Mouse (Mus musculus) kidney, embryonic 16.5 days (tissue): ENCODE results near the gene Rdh13. TPM values are rescaled to one million over a fixed set of nuclear protein-coding genes. Genes with fewer than 3 reads are reported as not detected.

Experiments used
- microRNA-seq: library from miRNA; unstranded; fragments of <30 nt; microRNA quantifications from one replicate; pipeline ENCODE4, GENCODE M21; 2016
- polyA plus RNA-seq: library from polyadenylated mRNA; unstranded; fragments of >200 nt; fragmentation: Nextera tagmentation; extraction: Ambion mirVana; gene quantifications from 2 replicates; pipeline ENCODE4 v1.2.1, GENCODE M21; 2015

The Rdh13 gene
- polyA plus RNA-seq, 1 experiment from 2014 or later: 34.4 TPM

Small RNAs within 50 kb of the gene (microRNA-seq; reads per million reads assigned to microRNA genes)
- not detected for gene Gm24605
- not detected for gene Gm24752
- gene Gm25349: not detected

Other genes starting within 250 kb of the Rdh13 start
- gene Lilra5, start 207.9 kb downstream of the Rdh13 start, polyA plus RNA-seq: not detected in 2 replicates
- not detected in 2 replicates for gene Ncr1, start 107.9 kb downstream of the Rdh13 start, polyA plus RNA-seq
- 0.39 TPM in 1 of 2 replicates, not detected in the other for gene Gp6, start 47.9 kb downstream of the Rdh13 start, polyA plus RNA-seq
- 8.8 and 10.1 TPM in 2 replicates for gene Eps8l1, start 15.0 kb upstream of the Rdh13 start, polyA plus RNA-seq
- 22.1 and 31.6 TPM in 2 replicates for gene Ppp1r12c, start 56.0 kb upstream of the Rdh13 start, polyA plus RNA-seq
- gene Tnnt1, start 70.7 kb upstream of the Rdh13 start, polyA plus RNA-seq: 20.9 and 21.6 TPM in 2 replicates
- 5.8 and 6.1 TPM in 2 replicates for gene Tnni3, start 78.6 kb upstream of the Rdh13 start, polyA plus RNA-seq
- gene Dnaaf3, start 86.8 kb upstream of the Rdh13 start, polyA plus RNA-seq: 3.3 and 3.5 TPM in 2 replicates
- 5.3 and 6.6 TPM in 2 replicates for gene Syt5, start 101.9 kb upstream of the Rdh13 start, polyA plus RNA-seq
- not detected in 2 replicates for gene Ptprh, start 158.4 kb upstream of the Rdh13 start, polyA plus RNA-seq
- gene Tmem86b, start 185.8 kb upstream of the Rdh13 start, polyA plus RNA-seq: 1.2 and 1.3 TPM in 2 replicates
- 3.2 and 5.2 TPM in 2 replicates for gene Ppp6r1, start 213.4 kb upstream of the Rdh13 start, polyA plus RNA-seq
- gene Hspbp1, start 239.4 kb upstream of the Rdh13 start, polyA plus RNA-seq: 114 and 118 TPM in 2 replicates
- 1.2 and 1.3 TPM in 2 replicates for gene Brsk1, start 245.0 kb upstream of the Rdh13 start, polyA plus RNA-seq